Mouse (Mus musculus): ENCODE results near the gene Atp5b.

Atp5b gene

DNA sequence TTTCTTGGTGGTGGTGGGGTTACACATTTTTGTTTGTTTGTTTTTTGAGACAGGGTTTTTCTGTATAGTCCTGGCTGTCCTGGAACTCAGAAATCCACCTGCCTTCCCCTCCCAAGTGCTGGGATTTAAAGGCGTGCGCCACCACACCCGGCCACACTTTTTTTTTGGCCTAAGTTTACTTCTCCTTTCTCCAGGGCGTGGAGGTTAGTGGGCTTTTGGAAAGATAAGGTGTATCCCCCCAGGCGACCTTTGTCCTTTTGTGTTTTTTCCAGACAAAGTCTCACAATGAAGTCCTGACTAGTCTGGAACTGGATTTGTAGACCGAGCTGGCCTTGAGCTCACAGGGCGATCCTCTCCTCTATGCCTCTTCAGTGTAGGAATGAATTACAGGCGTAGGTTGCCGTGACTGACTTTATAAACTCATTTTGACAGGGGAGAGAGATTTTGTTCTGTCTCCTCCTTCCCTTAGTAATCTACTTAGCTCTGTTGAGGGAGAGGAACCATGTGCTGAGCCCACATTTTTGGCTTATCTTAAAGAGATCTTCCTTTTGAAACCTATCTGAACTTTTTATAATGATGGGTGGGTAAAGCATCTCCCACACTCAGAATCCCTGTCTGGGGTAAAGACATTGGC, 12.0 kb downstream of the Atp5b start:
- in situ Hi-C loops (cut with MboI, MseI) = loop anchor here (5.0 to 10.0 kb wide), 2 partner anchors 92 to 580 kb away; partner anchors contain the start of gene Suox

DNA sequence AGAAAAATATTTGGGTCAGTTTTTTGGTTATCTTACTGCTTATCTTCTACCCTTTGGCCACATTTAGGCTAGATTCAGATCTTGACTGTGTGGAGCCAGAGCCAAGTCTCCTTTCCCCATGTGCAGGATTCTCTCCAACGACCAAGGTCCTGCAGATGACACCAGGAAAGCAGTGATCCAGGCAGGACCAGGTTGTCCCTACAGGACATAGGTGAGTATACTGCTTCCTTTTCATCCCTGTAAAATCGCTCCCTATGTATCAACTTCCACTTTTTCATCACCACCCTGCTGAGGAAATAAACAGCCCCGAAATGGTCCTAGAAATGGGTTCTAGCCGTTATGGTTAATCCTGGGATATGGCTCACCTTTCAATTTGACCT, 13.2 kb downstream of the Atp5b start:
- in situ Hi-C loops (cut with MboI, MseI) = loop anchor here (5.0 to 10.0 kb wide), 2 partner anchors 91 to 578 kb away; partner anchors contain the start of gene Suox

DNA sequence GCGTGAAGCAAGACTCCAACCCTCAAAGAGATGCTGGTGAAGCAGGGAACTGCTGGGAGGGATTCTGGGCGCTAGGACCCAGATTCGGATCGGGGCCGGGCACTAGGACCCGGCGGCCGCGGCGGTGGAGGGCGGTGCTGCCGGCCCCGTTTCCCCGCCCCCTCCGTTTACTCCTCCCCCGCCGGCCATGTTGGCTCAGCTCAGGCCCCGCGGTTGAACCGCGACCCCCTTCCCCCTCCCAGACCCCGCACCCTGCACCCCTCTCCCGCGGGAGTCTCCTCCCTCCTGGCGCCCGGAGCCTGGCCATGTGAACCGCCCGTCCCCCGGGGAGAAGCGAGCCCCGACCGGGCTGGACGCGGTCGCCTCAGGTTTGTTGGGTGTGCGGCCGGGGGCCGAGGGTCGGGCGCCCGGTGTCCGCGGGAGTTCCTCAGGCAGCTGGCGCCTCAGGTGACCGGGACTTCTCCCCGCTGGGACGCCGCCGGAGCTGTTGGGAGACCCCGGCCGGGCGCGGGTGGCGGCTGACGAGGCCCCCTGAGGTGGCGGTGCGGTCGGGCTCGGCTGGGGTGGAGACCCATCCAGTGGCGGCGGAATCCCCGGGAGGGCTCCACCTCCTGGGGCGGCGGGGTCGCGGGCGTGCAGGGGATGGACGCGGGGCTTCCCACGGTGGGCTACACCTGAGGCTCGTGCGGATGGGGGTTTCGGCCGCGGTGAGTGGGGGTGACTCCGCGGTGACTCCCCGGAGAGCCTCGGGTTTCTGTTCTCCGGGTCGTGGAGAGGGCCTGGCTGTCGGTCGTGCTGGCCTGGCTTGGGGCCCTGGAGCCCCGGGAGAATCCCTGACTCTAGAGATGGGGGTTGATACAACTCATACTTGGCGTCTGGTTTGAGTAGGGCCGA, 13.9 kb downstream of the Atp5b start:
- in situ Hi-C loops (cut with MboI, MseI) = loop anchor here (5.0 to 10.0 kb wide), 2 partner anchors 90 to 578 kb away; partner anchors contain the start of gene Suox

DNA sequence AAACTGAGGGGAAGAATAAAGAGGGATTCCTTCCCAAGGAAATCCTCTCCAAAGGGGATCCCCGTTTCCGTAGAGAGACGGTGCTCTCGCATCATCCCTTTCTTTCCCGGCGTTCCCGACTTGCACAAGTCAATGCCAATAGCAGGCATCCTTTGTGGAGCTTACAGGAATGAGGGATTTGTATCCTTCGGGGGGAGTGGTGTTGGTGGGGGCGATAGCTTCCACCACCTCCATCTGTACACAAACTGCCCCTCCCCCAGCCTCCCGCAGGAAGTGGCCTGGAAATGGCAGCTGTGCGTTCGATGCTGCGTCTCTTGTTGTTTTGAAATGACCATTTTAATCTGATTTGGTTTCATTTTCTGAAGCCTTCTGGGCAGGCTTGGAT, 14.5 kb downstream of the Atp5b start:
- in situ Hi-C loops (cut with MboI, MseI) = loop anchor here (5.0 to 10.0 kb wide), 2 partner anchors 90 to 577 kb away; partner anchors contain the start of gene Suox

DNA sequence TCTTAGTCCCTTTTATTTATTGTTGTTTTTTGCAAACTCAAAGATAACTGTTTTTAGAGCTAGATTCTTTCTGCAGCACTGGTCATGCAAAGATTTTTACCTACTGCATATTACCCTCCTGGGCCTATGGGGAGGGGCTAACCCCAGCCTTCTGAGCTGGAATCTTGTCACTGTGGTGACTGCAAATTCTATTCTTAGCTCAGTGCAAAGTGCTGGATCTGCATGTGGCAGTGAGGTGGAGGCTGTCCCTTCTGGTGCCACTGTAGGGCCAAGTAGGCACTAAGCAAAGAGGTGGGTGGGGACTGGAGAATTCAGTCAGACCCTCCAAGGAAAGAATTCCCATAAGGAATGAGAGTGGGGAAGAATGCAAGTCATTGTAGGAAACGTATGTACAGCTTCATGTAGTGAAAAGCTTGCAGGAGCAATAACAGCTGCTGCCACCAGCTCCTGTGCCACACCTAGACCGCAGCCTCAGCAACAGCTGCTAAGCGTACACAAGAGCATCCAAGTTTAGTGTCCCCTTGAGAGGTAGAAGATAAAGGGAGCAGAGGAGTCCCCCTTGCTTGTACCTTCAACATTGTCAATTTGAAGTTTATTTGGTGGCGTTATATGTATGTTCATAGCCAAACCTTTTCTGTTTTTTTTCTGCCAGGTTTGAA, 27.2 kb downstream of the Atp5b start:
- in situ Hi-C loops (cut with MboI, MseI) = no loop called here

DNA sequence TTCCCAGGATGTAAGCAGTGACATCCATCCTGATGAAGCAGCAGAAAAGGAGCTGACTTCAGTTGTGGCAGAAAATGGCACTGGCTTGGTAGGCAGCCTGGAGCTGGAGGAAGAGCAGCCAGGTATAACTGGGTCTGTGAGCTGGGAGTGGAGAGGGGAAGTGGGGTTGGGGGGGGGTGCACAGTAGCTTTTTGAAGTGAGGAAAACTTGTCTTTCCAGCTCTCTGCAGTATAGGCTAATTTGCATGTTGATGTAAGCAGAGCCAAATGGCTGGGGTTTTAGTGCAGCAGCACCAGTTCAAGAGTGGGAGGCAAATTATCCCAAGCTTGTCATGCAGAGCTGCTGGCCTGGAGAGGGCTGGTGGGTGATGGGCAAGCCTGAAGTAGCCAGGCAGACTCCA, 28.2 kb downstream of the Atp5b start:
- in situ Hi-C loops (cut with MboI, MseI) = no loop called here

DNA sequence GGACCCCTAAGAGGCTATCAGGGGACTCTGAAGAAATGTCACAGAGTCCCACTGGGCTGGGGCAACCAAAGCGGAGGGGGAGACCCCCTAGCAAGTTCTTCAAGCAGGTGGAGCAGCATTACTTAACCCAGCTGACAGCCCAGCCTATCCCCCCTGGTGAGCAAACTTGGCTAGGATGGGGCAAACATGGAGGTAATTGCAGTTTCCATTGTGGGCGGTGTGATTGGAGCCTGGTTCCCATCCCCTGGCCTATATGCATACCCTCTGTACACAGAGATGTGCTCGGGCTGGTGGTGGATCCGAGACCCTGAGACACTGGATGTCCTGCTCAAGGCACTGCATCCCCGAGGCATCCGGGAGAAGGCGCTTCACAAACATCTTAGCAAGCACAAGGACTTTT, 40.8 kb downstream of the Atp5b start:
- in situ Hi-C loops (cut with MboI, MseI) = no loop called here

DNA sequence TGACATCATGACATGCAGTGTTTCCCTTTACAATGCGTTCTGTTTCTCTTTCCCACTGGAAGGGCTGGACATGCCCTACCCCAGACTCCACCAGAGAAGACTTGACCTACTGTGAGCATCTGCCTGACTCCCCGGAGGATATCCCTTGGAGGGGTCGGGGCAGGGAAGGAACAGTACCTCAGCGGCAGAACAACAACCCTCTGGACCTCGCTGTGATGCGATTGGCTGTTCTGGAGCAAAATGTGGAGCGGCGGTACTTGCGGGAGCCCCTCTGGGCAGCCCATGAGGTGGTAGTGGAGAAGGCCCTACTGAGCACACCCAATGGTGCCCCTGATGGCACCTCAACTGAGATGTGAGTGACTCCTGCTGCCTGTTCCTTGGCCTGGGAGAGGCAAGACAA, 41.8 kb downstream of the Atp5b start:
- in situ Hi-C loops (cut with MboI, MseI) = no loop called here

GRCm38 (mm10) chr10:128125951-128126350, 42.9 kb downstream of the Atp5b start:
- in situ Hi-C loops (cut with MboI, MseI) = no loop called here

GRCm38 (mm10) chr10:128127497-128127896, 44.4 kb downstream of the Atp5b start:
- in situ Hi-C loops (cut with MboI, MseI) = no loop called here

DNA sequence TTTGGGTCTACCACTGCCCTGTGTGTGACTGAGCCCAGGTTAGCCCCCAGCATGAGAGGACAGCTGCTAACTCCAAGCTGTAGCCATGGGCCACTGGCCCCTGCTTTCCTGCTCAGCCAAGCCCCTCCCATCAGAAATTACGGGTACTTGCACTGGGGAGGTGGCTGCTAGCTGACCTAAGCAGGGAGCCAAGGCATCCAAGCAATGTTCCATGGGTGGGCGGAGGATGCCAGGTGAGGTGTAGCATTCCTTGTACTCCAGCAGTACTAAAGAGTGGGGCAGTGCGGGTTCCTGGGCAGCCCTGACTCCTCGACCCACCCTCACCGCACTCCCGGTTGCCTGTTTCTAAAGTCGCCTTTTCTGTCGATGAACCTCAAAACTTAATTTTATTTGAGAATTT, 45.1 kb downstream of the Atp5b start:
- in situ Hi-C loops (cut with MboI, MseI) = no loop called here

DNA sequence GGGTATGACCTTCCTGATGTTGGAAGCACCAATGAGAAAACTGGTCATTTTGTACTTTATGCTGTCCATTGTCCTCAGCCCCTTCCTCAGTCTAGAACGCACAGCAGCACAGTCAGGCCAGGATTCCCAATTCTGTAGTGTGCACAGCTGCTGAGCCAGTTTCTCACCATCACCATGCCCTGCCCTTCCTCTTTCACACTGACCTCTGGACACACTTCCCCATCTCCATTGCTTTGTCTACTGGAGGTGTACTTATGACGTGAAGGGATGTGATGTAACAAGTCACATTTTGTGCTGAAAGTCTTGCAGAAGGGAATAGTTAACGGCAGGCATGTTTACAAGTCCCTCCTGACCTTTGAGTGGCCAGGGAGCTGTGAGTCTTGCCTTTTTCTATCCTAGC, 48.2 kb downstream of the Atp5b start:
- in situ Hi-C loops (cut with MboI, MseI) = no loop called here

DNA sequence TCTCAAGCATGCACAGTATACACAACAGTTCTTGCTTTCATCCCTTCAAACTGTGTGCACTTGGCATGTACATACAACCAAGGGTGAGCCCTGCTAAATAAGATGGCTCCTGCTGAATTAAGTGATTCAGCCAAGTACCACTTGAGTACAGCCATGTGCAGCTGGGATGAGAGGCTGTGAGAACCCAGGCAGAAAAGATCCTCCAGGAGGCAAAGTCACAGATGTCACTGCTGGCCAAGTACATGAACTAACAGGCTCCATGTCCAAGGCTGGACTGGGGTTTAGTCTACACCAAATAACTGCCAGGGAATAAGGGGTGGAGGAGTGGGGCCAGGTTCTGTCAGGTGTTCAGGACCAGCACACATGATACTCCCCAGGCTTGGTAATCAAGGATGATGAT, 48.7 kb downstream of the Atp5b start:
- in situ Hi-C loops (cut with MboI, MseI) = no loop called here

DNA sequence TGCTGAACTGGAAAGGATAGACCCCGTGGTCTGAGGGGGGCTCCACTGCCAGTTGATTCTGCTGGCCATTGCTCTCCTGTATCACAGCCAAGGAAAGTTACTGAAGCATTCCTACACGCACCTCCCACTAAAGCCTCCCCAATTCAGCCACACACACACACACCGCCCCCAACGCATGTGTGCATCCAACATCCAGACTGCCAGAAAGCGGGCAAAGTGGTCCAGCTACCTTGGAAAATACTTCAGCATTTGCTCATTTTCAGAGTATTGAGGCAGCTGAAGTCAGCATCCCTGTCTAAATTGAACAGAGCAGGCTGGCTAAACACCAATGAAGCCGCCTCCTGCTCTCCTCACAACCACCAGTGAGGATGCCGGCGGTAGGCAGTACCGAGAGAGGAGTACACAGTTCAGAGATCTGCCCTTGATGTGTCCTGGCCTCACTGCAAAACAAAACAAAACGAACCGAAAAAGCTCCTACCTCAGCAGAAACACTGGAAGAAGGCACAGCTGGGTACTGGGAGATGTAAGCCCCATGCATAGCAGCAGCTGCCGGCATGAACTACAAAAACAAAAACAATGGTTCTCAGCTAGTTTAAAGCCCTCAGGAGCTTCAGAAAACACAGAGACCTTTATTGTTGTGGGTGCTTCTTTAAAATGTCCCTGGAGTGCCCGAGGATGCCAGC, 50.7 kb downstream of the Atp5b start:
- in situ Hi-C loops (cut with MboI, MseI) = no loop called here

DNA sequence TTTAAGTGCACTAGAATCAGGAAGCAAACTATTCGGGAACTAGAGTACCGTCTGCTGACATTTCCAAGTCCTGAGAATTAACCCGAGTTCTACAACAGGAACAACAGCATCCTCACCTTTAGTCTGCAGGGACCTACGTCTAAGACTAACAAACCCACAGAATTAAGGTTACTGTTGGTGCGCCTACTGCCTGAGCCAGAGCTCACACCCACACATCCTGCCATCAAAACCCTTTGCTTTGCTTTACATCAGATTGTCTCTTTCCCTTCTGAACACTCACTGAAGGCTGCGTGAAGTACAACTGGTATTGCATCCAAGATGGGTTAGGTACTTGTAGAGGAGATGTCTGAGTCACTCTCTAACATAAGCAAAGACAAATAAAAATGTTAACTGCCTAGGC, 52.3 kb downstream of the Atp5b start:
- in situ Hi-C loops (cut with MboI, MseI) = no loop called here

Measured in T-helper 1 cell (primary cell).